Mouse (Mus musculus) urinary bladder, postnatal 14 days (tissue): ENCODE results near the gene Adamts20.
"Not testable (repeated sequence)": the region's sequence is repeated elsewhere in the genome, so short reads cannot be mapped to it uniquely, and the experiment has no call there.

Experiments
- DNase-seq: peaks from one replicate; pipeline ENCODE4 v3.0.0; 2021; ENCODE audit warnings: low spot score

The Adamts20 gene

GRCm38 (mm10) chr15:94465318-94465717, at the start of gene Adamts20:
Gene Adamts20, minus strand, starts transcription at chr15:94465418.
- no peak for DNase-seq

- no peak for DNase-seq
Observed at GRCm38 (mm10) chr15:94503451-94504215, 38.4 kb upstream of the Adamts20 start.

GRCm38 (mm10) chr15:94499260-94499659, 34.0 kb upstream of the Adamts20 start:
- DNase-seq = no peak

GRCm38 (mm10) chr15:94495936-94496335, 30.7 kb upstream of the Adamts20 start:
- no peak for DNase-seq

GRCm38 (mm10) chr15:94494445-94494844, 29.2 kb upstream of the Adamts20 start:
- no peak for DNase-seq

- no peak for DNase-seq
Observed at GRCm38 (mm10) chr15:94489433-94489832, 24.2 kb upstream of the Adamts20 start.

- DNase-seq = not testable (repeated sequence)
Observed at GRCm38 (mm10) chr15:94488028-94488427, 22.8 kb upstream of the Adamts20 start.

- DNase-seq = no peak
Observed at GRCm38 (mm10) chr15:94482555-94482954, 17.3 kb upstream of the Adamts20 start.

- no peak for DNase-seq
Observed at GRCm38 (mm10) chr15:94480792-94481191, 15.6 kb upstream of the Adamts20 start.

GRCm38 (mm10) chr15:94480248-94480647, 15.0 kb upstream of the Adamts20 start:
- no peak for DNase-seq

- no peak for DNase-seq
Observed at GRCm38 (mm10) chr15:94479513-94480136, 14.4 kb upstream of the Adamts20 start.

- no peak for DNase-seq
Observed at GRCm38 (mm10) chr15:94478706-94479105, 13.5 kb upstream of the Adamts20 start.

- DNase-seq = no peak
Observed at GRCm38 (mm10) chr15:94477287-94477686, 12.1 kb upstream of the Adamts20 start.

- DNase-seq = no peak
Observed at GRCm38 (mm10) chr15:94475975-94476374, 10.8 kb upstream of the Adamts20 start.

- no peak for DNase-seq
Observed at GRCm38 (mm10) chr15:94470361-94470760, 5.1 kb upstream of the Adamts20 start.

GRCm38 (mm10) chr15:94464881-94465280, 337 bp downstream of the Adamts20 start:
- no peak for DNase-seq

GRCm38 (mm10) chr15:94463251-94463650, 2.0 kb downstream of the Adamts20 start:
- peak; percentile 9 for DNase-seq

GRCm38 (mm10) chr15:94462206-94462605, 3.0 kb downstream of the Adamts20 start:
- no peak for DNase-seq

GRCm38 (mm10) chr15:94461166-94461565, 4.1 kb downstream of the Adamts20 start:
- DNase-seq = no peak

- DNase-seq = no peak
Observed at GRCm38 (mm10) chr15:94457636-94458390, 7.4 kb downstream of the Adamts20 start.

- DNase-seq = no peak
Observed at GRCm38 (mm10) chr15:94452848-94453247, 12.4 kb downstream of the Adamts20 start.

GRCm38 (mm10) chr15:94451600-94451999, 13.6 kb downstream of the Adamts20 start:
- DNase-seq = no peak
